Mouse (Mus musculus) ES-Bruce4 (cell line): ENCODE results near the gene AC124502.3.

Experiments used
- CTCF ChIP-seq: IDR thresholded peaks from one replicate; pipeline ENCODE4 v1.8.1; 2011; ENCODE audit warnings: low read depth, low read length
- EP300 ChIP-seq: IDR thresholded peaks from 2 replicates; pipeline ENCODE4 v1.6.1; 2011; ENCODE audit warnings: low read depth, low read length; ENCODE audit not compliant: insufficient read depth
- POLR2A ChIP-seq: IDR thresholded peaks from one replicate; pipeline ENCODE4 v1.8.1; 2011; ENCODE audit warnings: low read length; ENCODE audit not compliant: insufficient read depth

- TF ChIP-seq CTCF (no peak), POLR2A (no peak), EP300 (no peak)
These were observed 29.3 kb downstream of the AC124502.3 start, which contains the start of gene Cd248 for GRCm38 (mm10) chr19:5067867-5068569.
